Mouse (Mus musculus): Measurements from ENCODE around the gene Rundc3a.

Rundc3a gene

GRCm38 (mm10) chr11:102408888-102409794 is 15.9 kb downstream of the Rundc3a start:
- in situ Hi-C loops (cut with MseI, MboI): no loop called here

- in situ Hi-C loops (cut with MseI, MboI): loop anchor here (5.0 kb wide), 1 partner anchor 108 kb away; no protein-coding TSS in a partner anchor
These were observed 16.7 kb downstream of the Rundc3a start for GRCm38 (mm10) chr11:102409795-102410330.

GRCm38 (mm10) chr11:102410345-102410744 is 17.1 kb downstream of the Rundc3a start:
- in situ Hi-C loops (cut with MseI, MboI): loop anchor here (5.0 kb wide), 1 partner anchor 108 kb away; no protein-coding TSS in a partner anchor

- in situ Hi-C loops (cut with MseI, MboI): loop anchor here (5.0 kb wide), 1 partner anchor 109 kb away; no protein-coding TSS in a partner anchor
These were observed 17.9 kb downstream of the Rundc3a start for GRCm38 (mm10) chr11:102411061-102411460.

- in situ Hi-C loops (cut with MseI, MboI): loop anchor here (5.0 kb wide), 1 partner anchor 109 kb away; no protein-coding TSS in a partner anchor
These were observed 18.5 kb downstream of the Rundc3a start for GRCm38 (mm10) chr11:102411704-102412103.

- in situ Hi-C loops (cut with MseI, MboI): loop anchor here (5.0 kb wide), 1 partner anchor 111 kb away; no protein-coding TSS in a partner anchor
These were observed 19.9 kb downstream of the Rundc3a start for GRCm38 (mm10) chr11:102413059-102413458.

- in situ Hi-C loops (cut with MseI, MboI): no loop called here
These were observed 22.0 kb downstream of the Rundc3a start for GRCm38 (mm10) chr11:102415034-102415802.

GRCm38 (mm10) chr11:102417160-102417559 is 24.0 kb downstream of the Rundc3a start:
- in situ Hi-C loops (cut with MseI, MboI): no loop called here

GRCm38 (mm10) chr11:102418887-102419286 is 25.7 kb downstream of the Rundc3a start:
- in situ Hi-C loops (cut with MseI, MboI): no loop called here

- in situ Hi-C loops (cut with MseI, MboI): no loop called here
These were observed 28.4 kb downstream of the Rundc3a start for GRCm38 (mm10) chr11:102421559-102421958.

- in situ Hi-C loops (cut with MseI, MboI): no loop called here
These were observed 31.5 kb downstream of the Rundc3a start for GRCm38 (mm10) chr11:102424666-102425065.

GRCm38 (mm10) chr11:102425555-102426316 is 32.5 kb downstream of the Rundc3a start:
- in situ Hi-C loops (cut with MseI, MboI): no loop called here

- in situ Hi-C loops (cut with MseI, MboI): no loop called here
These were observed 35.9 kb downstream of the Rundc3a start for GRCm38 (mm10) chr11:102428981-102429540.

GRCm38 (mm10) chr11:102429551-102429950 is 36.3 kb downstream of the Rundc3a start:
- in situ Hi-C loops (cut with MseI, MboI): no loop called here

GRCm38 (mm10) chr11:102430121-102431017 is 37.2 kb downstream of the Rundc3a start, which contains the start of gene Grn:
Gene Grn (plus strand): TSS chr11:102430315.
- in situ Hi-C loops (cut with MseI, MboI): no loop called here

GRCm38 (mm10) chr11:102431018-102431645 is 37.9 kb downstream of the Rundc3a start:
- in situ Hi-C loops (cut with MseI, MboI): no loop called here

- in situ Hi-C loops (cut with MseI, MboI): no loop called here
These were observed 38.5 kb downstream of the Rundc3a start for GRCm38 (mm10) chr11:102431728-102432114.

- in situ Hi-C loops (cut with MseI, MboI): no loop called here
These were observed 39.1 kb downstream of the Rundc3a start for GRCm38 (mm10) chr11:102432115-102432843.

Data from mouse trophoblast stem cell (cell line).